Mouse (Mus musculus): ENCODE measurements around the gene Tmem159.
A peak's percentile ranks its signal among the peaks of the same experiment; 100 is the strongest.

Gene Tmem159

DNA sequence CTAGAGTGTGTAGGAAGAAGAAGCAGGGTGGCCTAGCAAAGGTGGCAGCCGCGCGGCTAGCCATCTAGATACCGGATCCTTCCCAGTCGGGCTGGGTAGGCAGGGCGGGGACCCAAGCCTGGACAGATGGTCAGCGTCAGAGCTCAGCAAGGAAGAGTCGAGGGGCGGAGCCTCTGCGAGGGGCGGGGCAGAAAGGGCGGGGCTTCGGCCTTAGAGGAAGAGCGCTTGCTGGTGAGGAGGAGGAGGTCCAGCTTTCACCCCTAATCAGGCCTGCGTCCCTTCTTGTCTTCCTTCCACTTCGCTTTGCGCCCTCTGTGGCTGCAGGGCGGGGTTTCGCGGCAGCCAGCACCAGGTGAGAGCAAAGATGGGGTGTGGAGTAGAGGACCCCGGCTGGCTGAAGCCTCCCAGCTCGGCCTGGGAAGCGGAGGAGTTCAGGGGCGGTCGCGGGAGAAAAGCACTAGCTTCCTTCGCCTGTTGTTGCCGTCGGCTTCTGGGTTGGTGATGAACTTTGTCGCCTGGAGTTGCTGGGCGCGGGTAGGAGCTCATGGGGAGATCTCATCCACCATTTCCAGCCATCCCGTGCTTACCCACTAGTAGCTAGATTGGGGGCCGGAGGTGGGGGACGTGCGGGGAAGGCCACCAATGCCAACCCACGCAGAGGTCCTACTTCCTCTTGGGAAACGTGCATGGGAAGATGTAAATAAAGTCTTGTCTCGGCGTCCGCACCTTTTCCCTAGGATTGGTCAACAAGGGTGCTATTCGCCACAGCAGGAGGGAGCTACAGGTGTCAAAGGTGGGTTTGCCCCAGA, at the start of gene Tmem159:
TSS of gene Tmem159 (plus strand) at position 190 of the 809 bp plus-strand sequence.
- DNase-seq (ENCODE audit: low spot score), result peak; percentile 61

GRCm38 (mm10) chr7:120054016-120054415, 48.1 kb upstream of the Tmem159 start:
- no peak for DNase-seq (ENCODE audit: low spot score)

GRCm38 (mm10) chr7:120055479-120055878, 46.7 kb upstream of the Tmem159 start:
- DNase-seq (ENCODE audit: low spot score), result peak; percentile 36

DNA sequence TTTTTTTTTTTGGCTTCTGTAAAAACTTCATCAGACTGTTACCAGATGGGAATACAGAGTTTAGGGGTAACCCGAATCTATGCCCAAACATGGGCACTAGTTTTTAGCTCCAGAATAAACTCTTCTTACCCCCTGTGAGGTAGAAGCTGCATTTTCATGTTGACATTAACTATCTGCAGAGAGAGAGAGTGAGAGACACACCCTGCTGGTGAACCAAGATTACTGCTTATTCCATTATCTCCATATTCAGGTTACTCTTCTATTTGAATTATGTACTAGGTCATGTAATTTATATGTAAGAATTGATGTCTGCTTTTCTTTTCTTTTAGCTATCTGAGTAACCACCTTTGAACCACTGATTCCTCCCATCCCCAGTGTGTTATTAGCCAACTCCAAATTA, 38.1 kb upstream of the Tmem159 start:
- peak; percentile 7 for DNase-seq (ENCODE audit: low spot score)

GRCm38 (mm10) chr7:120068114-120068513, 34.0 kb upstream of the Tmem159 start:
- DNase-seq (ENCODE audit: low spot score), result no peak

DNA sequence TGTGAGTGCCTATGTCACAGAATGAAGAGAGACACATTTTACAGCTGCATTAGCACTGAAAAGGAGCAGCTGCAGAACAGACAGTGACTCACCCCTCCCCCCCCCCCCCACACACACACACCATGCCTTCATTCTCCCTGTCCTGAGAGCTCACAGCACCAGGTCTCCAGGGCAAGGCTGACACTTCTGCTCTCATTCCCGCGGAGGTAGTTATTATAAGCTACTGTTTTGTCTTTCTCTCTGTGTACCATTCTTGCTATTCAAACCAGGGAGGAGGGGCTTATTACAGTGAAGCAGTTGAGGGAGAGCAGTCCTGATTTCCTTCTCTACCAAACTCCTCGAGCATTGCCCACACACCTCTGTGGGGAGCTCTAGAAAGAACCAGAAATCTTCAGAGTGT, 33.0 kb upstream of the Tmem159 start:
- DNase-seq (ENCODE audit: low spot score), result no peak

DNA sequence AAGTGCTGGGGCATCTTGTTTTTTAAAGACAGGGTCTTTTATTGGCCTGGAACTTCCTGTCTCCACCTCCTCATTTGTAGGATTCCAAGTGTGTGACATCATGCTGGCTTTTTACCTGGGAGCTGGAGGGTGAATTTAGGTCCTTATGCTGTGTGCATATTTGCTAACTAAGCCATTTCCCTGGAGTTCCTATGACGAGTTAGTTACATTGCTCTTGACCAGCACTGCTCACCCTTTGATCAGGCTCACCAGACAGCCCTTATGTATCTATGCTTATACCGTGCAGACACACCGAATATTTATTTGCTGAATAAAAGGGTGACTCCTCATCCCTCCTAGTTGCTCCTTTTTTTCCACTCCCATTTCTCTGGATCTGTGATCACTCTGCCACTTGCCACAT, 22.0 kb upstream of the Tmem159 start:
- no peak for DNase-seq (ENCODE audit: low spot score)

DNA sequence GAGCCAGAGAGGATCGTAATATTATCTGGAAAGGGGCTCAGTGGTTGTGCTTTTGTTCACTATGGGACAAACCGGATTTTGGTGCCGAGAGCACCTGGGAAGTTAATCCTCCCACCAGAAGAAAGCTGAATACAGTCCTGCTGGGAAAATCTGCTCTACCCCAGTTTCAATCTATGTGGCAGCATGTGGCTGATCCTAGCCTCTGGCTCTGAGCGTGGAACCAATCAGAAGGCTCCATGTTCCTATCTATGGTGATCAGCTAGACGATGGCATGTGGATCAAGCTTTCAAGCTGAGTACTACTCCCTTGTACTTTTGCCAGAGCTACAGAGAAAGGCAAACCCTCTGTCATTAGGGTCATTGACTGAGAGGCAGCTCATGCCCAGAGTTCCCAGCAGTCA, 9.1 kb upstream of the Tmem159 start:
- no peak for DNase-seq (ENCODE audit: low spot score)

GRCm38 (mm10) chr7:120094216-120094615, 7.9 kb upstream of the Tmem159 start:
- no peak for DNase-seq (ENCODE audit: low spot score)

DNA sequence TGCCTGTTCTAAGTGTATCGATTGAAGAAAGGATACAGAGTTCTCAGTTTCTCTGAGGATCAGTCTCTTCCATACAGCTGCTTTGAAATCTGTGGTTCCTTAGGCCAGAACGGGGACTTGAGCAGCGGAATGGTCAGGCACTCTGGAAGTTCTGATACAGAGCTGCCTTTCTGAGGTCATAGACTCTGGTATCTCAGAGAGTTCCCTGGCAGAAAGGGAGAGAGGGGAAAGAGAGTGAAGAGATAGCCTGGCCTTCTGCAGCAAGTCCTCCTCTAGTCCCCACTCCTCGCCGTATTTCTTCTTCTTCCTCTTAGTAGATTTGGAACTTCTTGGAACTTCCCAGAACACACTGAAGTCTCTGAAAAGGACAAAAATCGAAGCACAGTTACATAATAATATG, 7.0 kb upstream of the Tmem159 start, which contains the start of gene Dnah3:
TSS of gene Dnah3 (minus strand) at position 101 of the 400 bp plus-strand sequence.
- DNase-seq (ENCODE audit: low spot score), result no peak

GRCm38 (mm10) chr7:120097845-120098244, 4.3 kb upstream of the Tmem159 start:
- peak; percentile 49 for DNase-seq (ENCODE audit: low spot score)

DNA sequence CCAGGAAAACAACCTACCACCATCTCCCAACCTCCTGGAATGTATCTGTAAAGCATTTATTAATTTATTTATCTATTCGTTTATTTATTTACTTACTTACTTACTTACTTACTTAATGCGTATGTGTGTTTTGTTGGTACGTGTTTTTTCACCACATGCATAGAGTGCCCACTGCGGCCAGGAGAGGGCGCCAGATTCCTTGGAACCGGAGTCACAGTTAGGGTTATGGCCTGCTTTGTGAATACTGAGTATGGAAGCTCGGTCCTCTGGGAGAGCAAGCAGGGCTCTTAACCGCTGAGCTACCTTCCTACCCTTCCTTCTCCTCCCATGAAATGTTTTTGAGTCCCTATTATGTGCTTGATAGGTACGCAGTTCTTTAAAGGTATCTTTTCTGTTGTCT, 3.8 kb upstream of the Tmem159 start:
- peak; percentile 47 for DNase-seq (ENCODE audit: low spot score)

GRCm38 (mm10) chr7:120103019-120103567, 940 bp downstream of the Tmem159 start:
- no peak for DNase-seq (ENCODE audit: low spot score)

GRCm38 (mm10) chr7:120104975-120105374, 2.8 kb downstream of the Tmem159 start:
- peak; percentile 34 for DNase-seq (ENCODE audit: low spot score)

- DNase-seq (ENCODE audit: low spot score), result peak; percentile 72
Measured at GRCm38 (mm10) chr7:120106356-120106755, 4.2 kb downstream of the Tmem159 start.

DNA sequence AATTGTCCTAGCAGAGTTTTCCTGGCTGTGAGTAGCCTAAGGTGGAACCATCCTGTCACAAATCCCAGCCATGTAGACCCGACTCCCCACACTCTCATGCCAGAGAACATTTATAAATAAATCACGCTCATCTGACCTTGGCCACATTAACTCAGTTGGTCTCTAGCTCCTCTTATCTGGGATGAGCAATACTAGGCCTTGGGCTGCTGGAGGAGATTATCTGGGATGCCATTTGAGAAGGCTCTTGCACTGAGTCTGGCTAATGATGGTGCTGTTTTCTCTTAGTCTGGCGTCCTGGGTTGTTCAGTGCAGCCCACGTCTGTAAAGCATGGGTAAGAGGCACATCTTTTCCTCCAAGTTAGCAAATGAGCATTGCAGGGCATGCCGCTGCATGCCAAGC, 7.5 kb downstream of the Tmem159 start:
- no peak for DNase-seq (ENCODE audit: low spot score)

- DNase-seq (ENCODE audit: low spot score), result no peak
Measured at GRCm38 (mm10) chr7:120116976-120117375, 14.8 kb downstream of the Tmem159 start.

GRCm38 (mm10) chr7:120117529-120117928, 15.4 kb downstream of the Tmem159 start:
- no peak for DNase-seq (ENCODE audit: low spot score)

- DNase-seq (ENCODE audit: low spot score), result peak; percentile 86
Measured at GRCm38 (mm10) chr7:120123776-120124175, 21.6 kb downstream of the Tmem159 start.

GRCm38 (mm10) chr7:120124844-120125243, 22.7 kb downstream of the Tmem159 start:
- peak; percentile 84 for DNase-seq (ENCODE audit: low spot score)

DNA sequence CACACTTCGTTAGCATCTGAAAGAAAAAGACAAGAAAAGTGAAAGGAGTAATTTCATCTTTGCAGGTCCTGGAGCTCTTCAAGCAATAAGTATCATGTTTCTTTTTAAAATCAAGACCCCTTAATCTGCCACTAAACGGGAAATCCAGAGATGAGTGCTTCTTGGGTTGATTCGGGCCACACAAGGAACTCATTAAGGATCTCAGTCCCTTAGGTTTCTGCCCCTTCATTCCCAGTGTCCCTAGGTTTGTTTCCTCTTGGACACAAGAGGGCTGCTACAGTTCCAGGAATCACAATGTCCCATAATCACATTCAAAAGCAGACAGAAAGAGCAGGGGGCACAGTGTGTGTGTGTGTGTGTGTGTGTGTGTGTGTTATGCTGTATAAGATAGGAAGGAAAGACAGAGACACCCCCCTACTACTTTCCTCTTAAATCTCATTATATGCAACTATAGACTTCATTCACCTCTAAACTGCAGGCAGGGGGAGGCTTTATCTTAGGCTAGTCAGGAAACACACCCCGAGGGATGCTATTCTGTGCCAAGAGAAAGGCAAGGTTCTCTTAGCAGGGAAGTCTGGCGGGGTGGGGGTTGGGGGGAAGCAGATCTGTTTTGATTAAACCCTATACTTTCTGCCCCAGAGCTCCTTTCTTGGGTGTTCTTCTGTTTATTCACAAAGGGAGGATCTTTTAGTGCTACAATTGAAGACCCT, 25.0 kb downstream of the Tmem159 start:
- no peak for DNase-seq (ENCODE audit: low spot score)

GRCm38 (mm10) chr7:120127686-120128059, 25.5 kb downstream of the Tmem159 start:
- DNase-seq (ENCODE audit: low spot score), result no peak

- no peak for DNase-seq (ENCODE audit: low spot score)
Measured at GRCm38 (mm10) chr7:120128951-120129350, 26.8 kb downstream of the Tmem159 start.
